Mouse (Mus musculus) thymus, postnatal 25 days (tissue): ENCODE measurements around the gene Tmprss9.

ENCODE experiments used
- DNase-seq: peaks from one replicate; pipeline ENCODE4 v3.0.0; 2022

Gene Tmprss9

DNA sequence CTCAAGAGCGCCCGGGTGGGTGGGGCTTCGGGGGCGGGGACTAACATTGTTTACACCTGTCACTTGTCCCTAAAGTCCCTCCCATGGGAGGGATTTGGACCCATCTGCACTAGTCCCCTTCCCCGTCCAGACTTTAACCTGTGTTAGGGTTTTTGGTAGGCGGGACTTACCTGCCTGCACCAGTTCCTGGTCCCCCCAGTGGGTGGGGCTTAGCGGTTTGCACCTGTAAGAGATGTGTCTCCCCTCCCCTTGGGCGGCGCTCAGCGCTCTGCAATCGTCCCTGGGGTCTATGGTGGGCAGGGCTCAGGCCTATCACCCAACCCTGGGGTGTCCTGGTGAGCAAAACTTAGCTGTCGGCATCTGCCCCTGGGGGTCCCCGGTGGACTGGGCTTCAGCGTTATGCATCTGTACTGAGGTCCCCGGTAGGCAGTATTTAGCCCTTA is 45.7 kb downstream of the Tmprss9 start:
- DNase-seq: no peak

DNA sequence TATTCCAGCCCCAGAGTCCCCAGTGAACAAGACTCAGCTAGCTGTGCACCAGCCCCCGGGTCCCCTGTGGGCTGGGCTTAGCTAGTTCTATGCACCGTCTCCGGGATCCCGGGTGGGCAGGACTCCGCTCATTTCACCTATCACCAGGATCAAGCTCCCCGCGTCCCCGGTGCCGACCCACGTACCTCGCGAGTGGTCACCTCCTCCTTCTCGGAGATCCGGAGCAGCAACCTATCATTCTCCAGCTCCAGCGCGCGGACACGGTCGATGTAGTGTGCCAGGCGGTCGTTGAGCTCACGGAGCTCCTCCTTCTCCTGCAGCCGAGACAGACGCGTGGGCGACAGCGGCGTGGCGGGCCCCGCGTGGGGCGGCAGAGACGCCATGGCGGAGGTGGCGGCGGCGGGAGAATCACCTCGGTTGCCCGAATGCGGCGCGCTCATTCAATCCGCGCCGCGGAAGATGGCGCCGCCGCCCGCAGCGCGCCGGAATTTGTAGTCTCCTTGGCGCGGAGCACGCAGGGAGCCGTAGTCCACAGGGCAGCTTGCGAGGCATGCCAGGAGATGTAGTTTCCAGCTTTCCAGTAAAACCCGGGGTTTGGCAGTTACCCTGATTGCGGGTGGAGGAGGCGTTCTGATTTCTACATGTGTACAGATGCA is 46.3 kb downstream of the Tmprss9 start, which contains the start of gene Lmnb2:
Gene Lmnb2, minus strand, starts transcription at position 467 of the 656 bp plus-strand sequence.
- DNase-seq: peak; percentile 67

DNA sequence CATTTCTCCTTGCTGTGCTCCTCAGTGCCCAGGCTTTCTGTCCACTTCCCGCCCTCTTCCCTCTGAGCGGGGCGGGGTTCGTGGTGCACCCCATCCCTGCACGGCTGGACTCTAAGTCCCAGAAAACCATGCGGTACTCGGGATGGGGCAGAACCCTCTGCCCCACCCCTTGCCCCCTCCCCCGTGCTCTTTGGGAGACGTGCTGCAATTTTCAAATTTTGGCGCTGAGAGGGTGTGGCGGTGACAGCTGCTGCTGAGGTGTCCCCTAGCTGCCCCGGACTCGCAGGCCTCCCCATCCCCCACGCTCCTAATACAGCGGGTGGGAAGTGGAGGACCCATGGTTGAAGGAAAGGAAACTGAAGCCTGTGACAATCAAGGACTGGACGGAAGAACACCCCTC is 50.3 kb downstream of the Tmprss9 start:
- no peak for DNase-seq

DNA sequence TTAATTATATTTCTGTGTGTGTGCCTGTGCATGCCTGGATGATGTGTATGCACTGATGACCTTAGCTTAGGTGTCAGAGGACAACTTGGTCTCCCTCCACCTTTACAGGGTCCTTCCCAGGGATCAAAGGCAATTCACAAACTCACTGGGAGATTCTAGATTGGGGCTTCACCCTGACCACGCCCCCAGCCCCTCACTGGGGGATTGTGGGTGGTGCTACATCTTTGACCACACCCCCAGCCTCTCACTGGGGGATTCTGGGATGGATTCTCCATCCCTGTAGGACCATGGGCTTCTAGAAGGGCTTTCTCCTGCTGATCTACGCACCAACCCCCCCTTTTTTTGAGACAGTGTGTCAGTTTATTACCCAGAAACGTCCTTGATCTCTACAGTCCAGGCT is 53.8 kb downstream of the Tmprss9 start:
- no peak for DNase-seq

DNA sequence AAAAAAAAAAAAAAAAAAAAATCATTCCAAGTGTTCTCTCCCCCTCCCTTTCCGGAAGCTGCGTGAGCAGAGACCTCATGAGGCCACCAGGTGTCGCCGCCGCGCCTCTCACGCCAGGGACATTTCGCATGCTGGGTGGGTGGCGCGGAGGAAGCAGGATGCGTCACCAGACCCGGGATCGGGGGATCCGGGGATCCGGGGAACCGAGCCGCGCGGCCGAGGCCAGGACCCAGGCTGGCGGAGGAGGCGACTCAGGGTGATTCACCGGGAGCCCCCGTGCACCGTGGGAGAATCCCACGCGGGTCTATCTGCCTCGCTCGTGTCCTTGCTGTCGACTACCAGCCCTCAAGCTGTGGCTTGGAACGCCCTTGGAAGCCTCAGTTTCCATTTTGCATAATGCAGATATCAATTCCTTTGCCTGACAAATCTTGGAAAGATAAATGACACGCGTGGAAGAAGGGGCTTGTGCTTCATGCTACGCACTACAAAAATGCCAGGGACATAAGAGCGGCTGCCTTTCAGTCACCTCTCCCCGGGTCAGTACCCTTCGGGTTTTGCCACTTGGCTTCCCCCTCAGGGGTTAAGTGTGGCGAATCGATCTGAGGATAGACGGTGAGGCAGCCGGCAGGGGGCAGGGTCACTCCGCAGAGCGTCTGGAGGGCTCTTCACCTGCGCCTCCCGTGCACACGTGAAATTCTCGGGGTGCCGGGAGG is 57.1 kb downstream of the Tmprss9 start:
- DNase-seq: peak; percentile 92

DNA sequence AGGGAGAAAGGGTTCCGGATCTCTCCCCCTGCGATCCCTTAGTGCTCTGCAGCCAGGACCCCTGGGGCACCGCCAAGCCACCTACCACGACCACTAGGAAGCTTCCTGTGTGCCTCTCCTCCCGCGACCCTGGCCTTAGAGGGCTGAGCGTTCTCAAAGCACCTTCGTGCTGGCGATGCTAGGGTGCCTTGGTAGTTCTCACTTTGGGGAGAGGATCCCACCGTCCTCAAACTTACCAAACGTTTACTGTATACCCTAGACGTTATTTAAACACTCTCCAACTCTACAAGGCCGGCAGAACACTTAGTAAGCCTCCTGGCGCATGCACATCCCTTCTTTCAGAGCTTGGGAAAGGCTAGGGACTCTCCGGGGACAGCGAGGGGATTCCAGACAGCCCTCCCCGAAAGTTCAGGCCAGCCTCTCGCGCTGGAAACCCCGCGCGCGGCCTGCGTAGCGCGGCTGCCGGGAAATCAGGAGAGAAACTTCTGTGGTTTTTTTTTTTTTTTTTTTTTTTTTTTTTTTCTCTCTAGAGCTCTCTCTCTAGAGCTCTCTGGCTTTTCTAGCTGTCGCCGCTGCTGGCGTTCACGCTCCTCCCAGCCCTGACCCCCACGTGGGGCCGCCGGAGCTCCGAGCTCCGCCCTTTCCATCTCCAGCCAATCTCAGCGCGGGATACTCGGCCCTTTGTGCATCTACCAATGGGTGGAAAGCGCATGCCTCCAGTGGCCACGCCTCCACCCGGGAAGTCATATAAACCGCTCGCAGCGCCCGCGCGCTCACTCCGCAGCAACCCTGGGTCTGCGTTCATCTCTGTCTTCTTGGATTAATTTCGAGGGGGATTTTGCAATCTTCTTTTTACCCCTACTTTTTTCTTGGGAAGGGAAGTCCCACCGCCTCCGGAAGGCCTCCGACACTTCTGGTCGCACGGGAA is 57.9 kb downstream of the Tmprss9 start, which contains the start of gene Gadd45b:
Gene Gadd45b, plus strand, starts transcription at position 775 of the 928 bp plus-strand sequence.
- peak; percentile 99 for DNase-seq

DNA sequence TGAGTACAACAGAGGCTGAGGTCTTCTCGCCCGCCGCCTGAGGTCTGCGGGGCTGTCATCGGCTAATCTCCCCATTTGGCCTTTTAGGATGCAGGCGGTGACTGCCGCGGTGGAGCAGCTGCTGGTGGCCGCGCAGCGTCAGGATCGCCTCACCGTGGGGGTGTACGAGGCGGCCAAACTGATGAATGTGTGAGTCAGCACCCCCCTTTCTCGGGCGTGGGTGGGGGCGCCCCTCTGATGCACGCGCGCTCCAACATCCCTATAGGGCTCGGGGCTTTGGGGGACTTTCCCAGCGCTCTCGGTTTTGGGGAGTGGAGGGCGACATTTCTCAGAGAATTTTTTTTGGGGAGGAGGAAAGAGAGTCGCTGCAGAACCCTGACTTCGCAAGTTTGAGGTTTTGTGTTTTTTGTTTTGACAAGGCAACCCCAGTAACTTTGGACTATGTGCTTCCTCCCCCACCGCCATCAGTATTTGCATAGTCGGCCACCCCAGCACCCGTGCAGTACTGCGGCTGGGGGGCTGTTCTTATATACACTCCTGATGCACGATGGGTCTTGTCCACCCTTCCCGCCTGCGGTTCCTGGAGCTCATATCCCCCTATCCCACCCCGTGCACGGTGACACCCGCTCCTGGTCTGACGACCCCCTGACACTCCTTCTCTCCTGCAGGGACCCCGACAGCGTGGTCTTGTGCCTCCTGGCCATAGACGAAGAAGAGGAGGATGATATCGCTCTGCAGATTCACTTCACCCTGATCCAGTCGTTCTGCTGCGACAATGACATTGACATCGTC is 58.9 kb downstream of the Tmprss9 start:
- DNase-seq: peak; percentile 50

DNA sequence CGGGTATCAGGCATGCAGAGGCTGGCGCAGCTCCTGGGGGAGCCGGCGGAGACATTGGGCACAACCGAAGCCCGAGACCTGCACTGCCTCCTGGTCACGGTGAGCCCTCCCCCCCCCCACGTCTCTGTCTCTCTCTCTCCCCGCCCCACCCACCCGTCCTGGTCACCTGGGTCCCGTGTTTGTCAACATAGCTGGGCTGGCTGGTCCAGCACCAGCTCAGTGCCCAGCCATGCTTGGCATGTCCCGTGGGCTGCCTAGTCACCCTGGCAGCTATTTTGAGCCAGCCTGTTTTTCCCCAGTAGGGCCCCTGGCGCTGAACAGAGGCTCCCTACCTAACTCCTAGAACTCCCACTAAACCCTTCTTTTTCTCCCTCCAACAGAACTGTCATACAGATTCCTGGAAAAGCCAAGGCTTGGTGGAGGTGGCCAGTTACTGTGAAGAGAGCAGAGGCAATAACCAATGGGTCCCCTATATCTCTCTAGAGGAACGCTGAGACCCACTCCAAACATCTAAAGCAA is 59.6 kb downstream of the Tmprss9 start:
- DNase-seq: no peak

DNA sequence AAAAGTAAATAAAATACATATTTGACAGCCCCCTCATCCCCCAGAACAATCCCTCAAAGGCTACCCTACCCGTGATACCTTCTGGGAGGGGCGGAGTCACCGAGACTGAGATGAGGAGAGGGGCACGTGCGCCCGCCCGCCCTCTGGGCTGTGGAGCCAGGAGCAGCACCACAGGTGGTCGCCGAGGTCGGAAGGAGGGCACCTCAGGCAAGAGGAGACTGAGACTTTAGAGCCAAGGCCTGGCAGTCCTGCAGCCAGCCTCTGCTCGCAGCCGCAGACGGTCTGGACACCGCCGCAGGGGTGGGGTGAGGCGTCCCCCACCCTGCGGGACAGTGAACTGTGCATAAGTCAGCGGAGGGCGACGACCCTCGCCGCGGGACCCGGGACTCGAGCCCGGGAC is 60.0 kb downstream of the Tmprss9 start:
- DNase-seq: peak; percentile 48

DNA sequence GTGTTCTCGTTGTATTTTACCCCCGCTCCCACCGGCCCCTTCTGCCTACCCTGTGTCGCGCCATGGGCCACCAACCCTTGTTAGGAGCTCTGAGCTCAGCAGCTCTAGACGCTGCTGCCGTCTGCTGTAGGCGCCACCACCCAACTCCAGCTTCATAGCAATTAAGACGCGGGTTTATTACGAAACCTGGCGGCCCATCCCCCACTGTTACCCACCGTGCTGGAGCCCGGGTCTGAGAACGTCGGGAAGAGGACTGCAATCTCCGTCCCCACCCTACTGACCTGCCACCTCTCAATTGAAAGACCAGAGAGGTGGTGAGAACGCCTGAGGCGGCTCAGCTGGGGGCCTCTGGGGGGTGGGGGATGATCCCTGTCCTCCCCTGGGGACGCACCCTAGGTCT is 60.6 kb downstream of the Tmprss9 start:
- DNase-seq: no peak

DNA sequence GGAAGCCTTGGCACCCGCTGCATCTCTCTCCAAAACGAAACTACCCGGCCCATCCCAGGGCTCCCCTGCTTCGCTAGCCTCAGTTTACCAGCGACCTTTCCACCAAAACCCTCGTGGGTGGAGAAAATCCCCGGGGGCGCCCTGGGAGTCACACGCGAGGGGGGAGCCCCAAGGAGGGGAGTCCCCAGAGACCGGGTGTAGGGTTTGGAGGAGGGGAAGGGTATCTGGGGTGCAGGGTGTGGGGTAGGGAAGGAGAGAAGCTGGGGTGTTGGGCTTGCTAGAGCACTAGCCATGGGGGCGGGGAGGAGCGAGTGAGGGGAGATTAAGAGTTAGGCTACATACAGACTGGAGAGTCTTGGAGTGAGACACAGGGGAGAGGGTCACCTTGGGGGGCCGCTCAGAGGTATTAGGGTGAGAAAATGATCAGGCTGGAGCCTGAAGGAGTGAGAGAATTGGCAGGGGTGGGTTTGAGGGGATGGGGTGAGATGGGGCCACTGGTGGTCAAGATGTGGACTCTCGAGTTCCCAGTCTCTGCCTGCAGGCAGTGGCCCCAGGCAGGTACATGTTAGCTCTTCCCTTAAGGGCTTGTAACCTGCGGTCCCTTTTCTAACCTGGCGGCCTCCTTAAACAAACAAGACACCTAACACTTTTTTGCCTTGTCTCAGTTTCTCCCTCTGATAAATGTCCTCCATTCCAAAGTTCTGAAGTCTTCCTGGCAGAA is 61.2 kb downstream of the Tmprss9 start:
- no peak for DNase-seq

DNA sequence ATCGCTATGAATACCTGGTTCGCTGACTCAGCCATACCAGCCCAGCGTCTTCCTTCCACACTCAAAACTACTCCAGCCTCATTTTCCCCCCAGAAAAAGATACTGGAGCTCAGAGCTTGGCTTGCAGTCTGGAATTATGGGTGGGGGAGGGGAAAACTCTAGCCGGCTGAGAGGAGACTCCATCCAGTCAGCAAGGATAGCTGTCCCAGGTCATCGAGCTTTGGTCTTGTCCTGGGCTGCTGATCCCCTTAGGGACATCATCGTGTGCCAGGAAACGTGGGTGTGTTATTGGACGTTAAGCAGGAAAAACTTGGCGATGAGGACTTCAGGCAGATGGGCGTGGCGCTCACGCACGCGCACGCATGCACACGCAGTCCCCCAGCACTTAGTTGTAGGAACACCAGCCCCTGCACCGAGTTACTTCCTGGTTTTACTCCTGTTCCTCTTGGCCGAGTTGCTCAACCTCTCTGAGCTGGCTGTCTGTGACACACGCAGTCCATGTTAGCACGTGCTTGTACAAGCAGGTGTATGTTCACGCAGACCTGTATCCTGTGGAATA is 61.9 kb downstream of the Tmprss9 start:
- no peak for DNase-seq

DNA sequence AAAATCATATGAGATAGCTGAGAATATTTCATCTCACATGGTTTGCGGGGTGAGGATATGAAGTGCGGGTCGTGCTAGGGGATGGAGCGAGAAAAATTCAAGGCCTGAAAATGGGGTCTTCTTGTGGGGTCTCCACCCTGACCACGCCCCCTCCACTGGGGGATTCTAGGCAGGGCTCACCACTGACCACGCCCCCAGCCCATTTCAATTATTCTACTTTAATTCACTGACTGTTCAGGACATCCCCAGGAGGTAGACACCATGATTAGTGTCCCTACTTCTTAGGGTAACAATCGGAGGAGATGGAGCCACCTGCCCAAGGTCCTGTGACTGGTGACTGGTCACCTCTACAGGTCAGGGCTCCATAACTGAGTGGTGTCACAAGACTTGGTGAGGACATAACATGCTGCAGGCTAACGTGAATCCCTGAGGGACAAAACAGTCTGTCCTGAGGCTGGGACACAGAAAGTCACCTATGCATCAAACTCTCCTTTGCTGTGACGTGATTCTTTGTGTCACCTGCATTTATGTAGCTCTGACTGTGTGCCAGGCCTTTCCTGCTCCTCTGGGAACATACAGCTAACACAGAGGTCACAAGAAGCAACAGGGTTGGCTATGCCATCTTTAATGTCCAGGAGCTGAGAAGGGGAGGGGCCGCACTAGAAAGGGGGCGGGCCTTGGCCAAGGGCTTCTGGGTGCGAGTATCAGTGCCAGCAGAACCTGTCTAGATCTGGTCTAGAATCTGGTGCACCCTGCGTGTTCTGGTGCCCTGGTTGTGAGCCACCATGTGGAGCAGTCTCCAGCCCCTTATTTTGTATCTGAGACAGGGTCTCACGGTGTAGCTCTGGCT is 62.7 kb downstream of the Tmprss9 start:
- DNase-seq: no peak

DNA sequence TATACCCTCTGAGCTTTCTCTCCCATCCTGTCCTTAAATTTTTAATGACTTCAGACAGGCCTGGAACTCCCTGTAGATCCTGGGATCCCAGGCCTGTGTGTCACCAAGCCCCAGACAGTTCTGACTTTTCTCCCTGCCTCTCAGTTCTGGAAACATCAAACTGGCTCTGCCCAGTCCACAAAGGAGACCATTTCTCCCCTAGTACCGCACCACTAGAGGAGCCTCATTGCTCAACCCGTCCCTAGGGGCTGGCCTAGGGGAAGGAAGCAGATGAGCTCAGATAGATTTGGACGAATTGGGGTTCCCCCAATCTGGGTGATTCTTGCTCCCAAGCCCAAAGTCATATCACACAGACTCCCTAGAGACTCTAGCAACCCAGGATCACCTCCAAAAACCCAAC is 63.6 kb downstream of the Tmprss9 start:
- DNase-seq: no peak

DNA sequence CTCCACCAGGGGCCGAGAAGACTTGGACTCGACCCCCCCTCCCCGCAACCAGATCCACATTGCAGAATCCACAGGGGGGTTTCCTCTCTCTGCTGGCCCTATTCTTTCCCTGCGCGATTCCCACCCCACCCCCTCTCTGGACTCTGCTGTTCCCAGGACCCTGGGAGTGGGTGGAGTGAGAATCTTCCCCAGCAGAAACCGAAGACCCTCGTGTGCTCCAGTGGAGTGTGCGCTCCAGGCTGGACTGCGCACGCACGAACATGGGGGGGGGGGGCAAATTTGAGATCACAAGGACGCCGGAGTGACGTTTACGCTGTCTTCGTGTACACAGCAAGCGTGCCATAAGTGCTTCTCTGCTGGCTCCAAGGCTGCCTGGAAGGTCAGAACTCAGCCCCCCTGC is 64.0 kb downstream of the Tmprss9 start:
- no peak for DNase-seq

DNA sequence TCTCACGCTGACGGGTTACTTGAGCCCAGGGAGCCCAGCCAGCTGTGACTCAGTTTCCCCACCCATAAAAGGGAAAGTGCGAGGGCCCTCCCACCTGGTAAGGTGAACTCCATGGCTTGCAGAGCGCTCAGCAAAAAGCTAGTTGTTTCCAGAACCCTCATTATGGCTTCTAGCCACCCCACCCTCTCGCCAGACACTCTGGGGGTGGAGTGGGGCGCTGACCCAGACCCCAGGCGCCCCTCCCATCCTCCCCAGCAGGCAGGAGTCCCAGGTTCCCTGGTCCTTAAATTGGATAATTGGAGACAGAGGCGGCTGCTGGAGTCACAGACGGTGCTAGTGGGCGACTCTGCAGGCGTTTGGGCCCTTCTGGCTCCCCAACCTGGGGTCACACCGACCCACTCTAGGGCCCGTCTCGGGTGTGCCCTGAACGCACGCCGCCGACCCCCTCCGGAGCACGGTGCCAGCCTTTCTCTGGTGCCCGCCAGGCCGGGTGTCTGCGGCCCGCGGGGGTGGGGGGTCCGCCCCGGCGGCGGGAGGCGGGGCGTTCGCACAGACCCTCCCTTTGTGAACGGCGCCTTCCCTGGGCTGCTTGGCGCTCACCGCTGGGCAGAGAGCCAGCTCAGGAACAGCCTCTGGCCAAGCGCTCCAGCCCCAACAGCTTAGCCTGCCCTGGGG is 64.6 kb downstream of the Tmprss9 start:
- no peak for DNase-seq

DNA sequence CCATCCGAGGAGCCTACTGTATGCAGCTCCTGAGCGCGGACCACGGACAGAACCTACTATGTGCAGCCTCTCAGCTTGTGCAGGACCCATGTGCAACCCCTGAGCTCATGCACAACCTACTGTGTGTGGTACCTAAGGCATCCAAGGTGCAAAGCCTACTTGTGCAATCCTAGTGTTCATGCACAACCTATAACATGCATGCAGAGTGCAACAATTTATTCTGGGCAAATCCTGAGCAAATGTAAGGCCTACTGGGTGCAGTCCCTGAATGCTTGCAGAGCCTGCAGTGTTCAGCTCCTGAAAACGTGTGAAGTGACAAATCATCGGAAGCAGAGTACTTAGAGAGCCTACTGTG is 65.1 kb downstream of the Tmprss9 start:
- DNase-seq: no peak

DNA sequence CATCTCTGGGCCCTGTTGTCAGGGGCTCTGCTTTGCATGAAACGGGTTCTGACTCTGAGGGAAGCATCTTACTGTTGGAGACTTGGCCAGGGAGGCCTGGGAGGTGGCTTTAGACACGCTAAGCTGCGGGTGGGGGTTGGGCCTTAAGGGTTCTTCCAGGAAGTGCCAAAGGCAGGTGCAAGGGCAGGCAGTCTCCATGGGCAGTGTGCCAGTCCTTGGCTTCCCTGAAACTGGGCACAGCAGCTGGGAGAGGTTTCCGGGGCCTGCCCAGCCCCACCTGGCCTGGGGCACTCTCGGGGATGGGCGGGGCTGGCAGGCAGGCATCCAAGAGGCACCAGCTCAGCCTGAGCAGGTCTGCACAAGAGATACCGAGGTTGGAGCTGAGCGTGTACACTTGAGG is 66.0 kb downstream of the Tmprss9 start:
- DNase-seq: no peak

DNA sequence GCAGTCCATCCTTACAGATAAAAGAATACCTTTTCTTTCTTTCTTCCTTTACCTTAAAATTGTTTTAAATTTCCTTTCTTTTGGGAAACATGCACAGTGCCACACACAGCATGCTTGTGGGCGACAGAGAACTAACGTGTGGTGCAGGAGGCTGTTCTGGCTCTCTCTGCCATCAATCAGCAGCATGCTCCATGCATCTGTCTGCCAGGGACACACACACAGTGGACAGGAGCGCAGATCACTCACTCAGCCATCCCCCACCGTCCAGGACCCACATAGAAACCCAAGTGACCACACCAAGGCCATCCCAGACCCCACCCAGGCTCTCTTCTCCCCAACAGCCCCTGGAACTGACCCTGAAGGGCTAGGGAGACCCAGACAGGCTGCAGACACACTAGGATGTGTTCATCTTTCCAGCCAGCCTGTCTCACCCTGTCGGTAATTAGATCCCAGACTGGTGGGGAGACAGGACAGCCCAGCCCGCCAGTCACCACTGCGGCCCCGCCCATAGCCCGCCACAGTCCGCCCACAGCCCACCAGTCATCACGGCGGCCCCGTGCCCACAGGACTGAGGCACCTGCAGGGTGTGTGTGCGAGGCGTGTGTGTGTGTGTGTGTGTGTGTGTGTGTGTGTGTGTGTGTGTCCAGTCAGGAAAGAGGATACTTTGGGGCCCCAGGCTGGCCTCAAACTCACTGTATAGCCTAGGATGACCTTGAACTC is 67.3 kb downstream of the Tmprss9 start:
- DNase-seq: no peak
